Mouse (Mus musculus): ENCODE results near the gene Vezf1. TPM values are rescaled to one million over a fixed set of nuclear protein-coding genes. Genes with fewer than 3 reads are reported as not detected.

The Vezf1 gene
- total and polyA plus RNA-seq, 3 experiments = 7.4 to 11.4 (median 9.8) TPM

DNA sequence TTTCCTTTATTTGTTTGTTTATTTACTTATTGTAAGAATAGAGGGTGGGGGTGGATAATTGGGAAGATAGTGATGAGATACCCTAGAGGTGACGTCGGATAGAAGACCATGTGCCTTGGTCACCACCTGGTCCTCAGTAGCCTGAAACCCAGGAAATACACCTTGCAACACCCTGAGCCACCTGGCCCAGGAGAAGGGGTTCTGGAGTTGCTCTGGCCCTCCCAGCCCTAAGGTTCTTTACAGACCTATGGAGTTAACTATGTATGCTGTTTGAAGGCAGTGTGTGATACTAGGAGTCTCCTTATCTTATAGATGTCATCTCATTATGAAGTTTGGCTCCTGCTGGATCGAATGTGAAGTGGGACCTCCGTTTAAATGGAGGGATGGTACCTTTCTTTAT lies 32.1 kb downstream of the Vezf1 start:
- no peaks in the 10 kb centered on the region for H3K79me2 ChIP-seq (replicated peaks; ENCODE audit: control insufficient read depth, extremely low read depth, insufficient read depth, poor library complexity, severe bottlenecking)
- no peak overlapping the region for H3K9ac ChIP-seq (ENCODE audit: insufficient read depth, low read depth)
- H3K27ac ChIP-seq (ENCODE audit: insufficient read depth, low read depth) = no peak overlapping the region
- no peaks in the 10 kb centered on the region for H3K9me3 ChIP-seq (replicated peaks; ENCODE audit: low read length)
- DNase-seq (ENCODE audit: extremely low read depth) = no peak
- TF ChIP-seq ELF1 (IDR thresholded peaks at IDR 0.05; ENCODE audit: low read depth, low read length) = no peak
- TF ChIP-seq RAD21 (IDR thresholded peaks at IDR 0.05; ENCODE audit: low read depth, low read length) = no peak
- no peak for TF ChIP-seq CHD1 (IDR thresholded peaks at IDR 0.05; ENCODE audit: low read depth, low read length)
- no peak for TF ChIP-seq NRF1 (IDR thresholded peaks at IDR 0.05; ENCODE audit: low read depth, low read length)
- no peak for TF ChIP-seq USF2 (conservative IDR thresholded peaks at IDR 0.05; ENCODE audit: low read depth, low read length)
- TF ChIP-seq SMC3 (IDR thresholded peaks at IDR 0.05; ENCODE audit: low read depth, low read length) = no peak
- TF ChIP-seq POLR2AphosphoS2 (IDR thresholded peaks at IDR 0.05; ENCODE audit: low read depth, low read length) = no peak
- TF ChIP-seq MAX (IDR thresholded peaks at IDR 0.05; ENCODE audit: low read length) = no peak
- no peak for TF ChIP-seq ZMIZ1 (IDR thresholded peaks at IDR 0.05; ENCODE audit: low read depth, low read length)
- no peak for TF ChIP-seq EP300 (IDR thresholded peaks at IDR 0.05; ENCODE audit: low read length)
- no peak for TF ChIP-seq JUN (IDR thresholded peaks at IDR 0.05; ENCODE audit: insufficient read depth, low read depth, low read length)
- no peak for TF ChIP-seq GABPA (IDR thresholded peaks at IDR 0.05; ENCODE audit: insufficient replicate concordance, low read depth, low read length)
- TF ChIP-seq POLR2A (IDR thresholded peaks at IDR 0.05; ENCODE audit: low read depth, low read length) = no peak
- H3K4me1 ChIP-seq (ENCODE audit: control insufficient read depth in 1 of 2, insufficient read depth in 2 of 2) = peaks cover 21 to 39% of the 10 kb centered on the region in 2 experiments
- H3K4me3 ChIP-seq (replicated peaks in 1 of 3; ENCODE audit: low read depth in 2 of 3, low read length in 2 of 3, poor library complexity in 1 of 3) = no peak overlapping the region
- H3K4me2 ChIP-seq (ENCODE audit: insufficient read depth, low read depth, poor library complexity, severe bottlenecking) = no peak overlapping the region
- peaks cover 77% of the 10 kb centered on the region for H3K27me3 ChIP-seq (replicated peaks)
- no peaks in the 10 kb centered on the region for H3K36me3 ChIP-seq (replicated peaks in 1 of 2; ENCODE audit: control insufficient read depth in 1 of 2, insufficient read depth in 1 of 2, low read length in 1 of 2)
- dilution Hi-C loops (cut with MboI; ENCODE audit: extremely low pct_ligation_motif_present, extremely low pct_unique_long_range_greater_than_20kb, low sequenced_read_pairs) = no loop called here
- in situ Hi-C loops (cut with MboI; ENCODE audit: low pct_ligation_motif_present, low pct_unique_long_range_greater_than_20kb, low sequenced_read_pairs) = no loop called here

DNA sequence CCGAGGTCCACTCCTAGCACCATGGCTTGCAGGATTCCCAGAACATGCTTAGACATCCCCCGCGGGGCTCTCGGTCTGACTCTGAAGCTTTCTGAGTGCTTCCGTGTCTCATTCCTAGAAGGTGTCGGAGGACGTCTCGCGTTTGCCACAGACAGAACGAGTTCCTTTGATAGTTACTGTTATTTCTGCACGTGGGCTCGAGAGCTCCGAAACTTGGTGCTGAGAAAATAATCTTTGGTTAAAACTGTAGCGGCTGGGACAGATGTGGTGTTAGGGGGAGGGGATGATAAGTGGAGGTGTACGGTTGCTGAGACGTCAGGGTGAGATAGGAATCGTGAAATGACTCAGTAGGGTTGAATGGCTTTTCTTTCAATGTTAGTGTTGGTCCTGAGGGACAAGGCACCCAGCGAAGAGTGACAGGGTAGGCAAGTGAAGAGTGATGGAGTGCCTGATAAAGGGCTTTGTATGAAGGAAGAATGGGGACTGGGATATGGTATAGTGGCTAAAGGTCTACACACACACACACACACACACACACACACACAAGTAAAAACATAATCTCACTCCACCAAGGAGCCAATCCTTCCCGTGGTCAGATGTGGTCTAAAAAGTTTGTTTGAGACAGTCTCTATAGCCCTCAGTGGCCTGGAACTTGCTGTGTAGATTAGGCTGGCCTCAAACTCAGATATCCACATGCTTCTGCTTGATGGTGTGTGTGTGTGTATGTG lies 35.3 kb downstream of the Vezf1 start:
- no peaks in the 10 kb centered on the region for H3K79me2 ChIP-seq (replicated peaks; ENCODE audit: control insufficient read depth, extremely low read depth, insufficient read depth, poor library complexity, severe bottlenecking)
- in situ Hi-C loops (cut with MboI; ENCODE audit: low pct_ligation_motif_present, low pct_unique_long_range_greater_than_20kb, low sequenced_read_pairs) = no loop called here
- H3K36me3 ChIP-seq (replicated peaks in 1 of 2; ENCODE audit: control insufficient read depth in 1 of 2, insufficient read depth in 1 of 2, low read length in 1 of 2) = no peaks in the 10 kb centered on the region
- H3K4me3 ChIP-seq (replicated peaks in 1 of 3; ENCODE audit: low read depth in 2 of 3, low read length in 2 of 3, poor library complexity in 1 of 3) = no peak overlapping the region
- no peak overlapping the region for H3K27ac ChIP-seq (ENCODE audit: insufficient read depth, low read depth)
- dilution Hi-C loops (cut with MboI; ENCODE audit: extremely low pct_ligation_motif_present, extremely low pct_unique_long_range_greater_than_20kb, low sequenced_read_pairs) = no loop called here
- H3K4me1 ChIP-seq (ENCODE audit: control insufficient read depth in 1 of 2, insufficient read depth in 2 of 2) = peaks cover 41 to 71% of the 10 kb centered on the region in 2 experiments
- no peak overlapping the region for H3K9ac ChIP-seq (ENCODE audit: insufficient read depth, low read depth)
- peak overlapping the region; percentile 67 for H3K4me2 ChIP-seq (ENCODE audit: insufficient read depth, low read depth, poor library complexity, severe bottlenecking)
- no peaks in the 10 kb centered on the region for H3K9me3 ChIP-seq (replicated peaks; ENCODE audit: low read length)
- peak; percentile 95 for DNase-seq (ENCODE audit: extremely low read depth)
- H3K27me3 ChIP-seq (replicated peaks) = peaks cover 58% of the 10 kb centered on the region
- peak; percentile 99 for TF ChIP-seq IRF4 (IDR thresholded peaks at IDR 0.05; ENCODE audit: low read depth, low read length)
- peak; percentile 29; the same call in 1 of the 2 replicates for TF ChIP-seq POLR2A (IDR thresholded peaks at IDR 0.05; ENCODE audit: low read depth, low read length)
- no peak for TF ChIP-seq PAX5 (IDR thresholded peaks at IDR 0.05; ENCODE audit: low read length)
- no peak for TF ChIP-seq GABPA (IDR thresholded peaks at IDR 0.05; ENCODE audit: insufficient replicate concordance, low read depth, low read length)
- TF ChIP-seq USF1 (IDR thresholded peaks at IDR 0.05; ENCODE audit: low read depth, low read length) = no peak
- TF ChIP-seq MAX (IDR thresholded peaks at IDR 0.05; ENCODE audit: low read length) = peak; percentile 94
- TF ChIP-seq E2F4 (IDR thresholded peaks at IDR 0.05; ENCODE audit: insufficient replicate concordance, low read depth, low read length) = 0 out of 2 replicates have a peak, but pooled peaks have one; percentile 14
- no peak for TF ChIP-seq KAT2A (IDR thresholded peaks at IDR 0.05; ENCODE audit: insufficient replicate concordance, low read length)
- TF ChIP-seq SMC3 (IDR thresholded peaks at IDR 0.05; ENCODE audit: low read depth, low read length) = peak; percentile 30
- TF ChIP-seq ZMIZ1 (IDR thresholded peaks at IDR 0.05; ENCODE audit: low read depth, low read length) = no peak
- peak; percentile 28; the same call in 1 of the 2 replicates for TF ChIP-seq NELFE (IDR thresholded peaks at IDR 0.05; ENCODE audit: low read depth, low read length)
- 0 out of 2 replicates have a peak, but pooled peaks have one; percentile 21 for TF ChIP-seq UBTF (IDR thresholded peaks at IDR 0.05; ENCODE audit: low read depth, low read length)
- TF ChIP-seq JUND (conservative IDR thresholded peaks at IDR 0.05; ENCODE audit: low read depth, low read length) = peak; percentile 99
- TF ChIP-seq NRF1 (IDR thresholded peaks at IDR 0.05; ENCODE audit: low read depth, low read length) = no peak
- 0 out of 2 replicates have a peak, but pooled peaks have one; percentile 14 for TF ChIP-seq TBP (conservative IDR thresholded peaks at IDR 0.05; ENCODE audit: low read depth, low read length)
- peak; percentile 98 for TF ChIP-seq EP300 (IDR thresholded peaks at IDR 0.05; ENCODE audit: low read length)
- TF ChIP-seq ZKSCAN1 (IDR thresholded peaks at IDR 0.05; ENCODE audit: borderline replicate concordance, low read depth, low read length) = no peak
- TF ChIP-seq ZC3H11A (IDR thresholded peaks at IDR 0.05; ENCODE audit: low read depth, low read length) = no peak
- TF ChIP-seq USF2 (conservative IDR thresholded peaks at IDR 0.05; ENCODE audit: low read depth, low read length) = no peak
- TF ChIP-seq CTCF (conservative IDR thresholded peaks at IDR 0.05 in 1 of 2, IDR thresholded peaks at IDR 0.05 in 1 of 2; ENCODE audit: low read depth in 2 of 2, low read length in 2 of 2) = no peak
- TF ChIP-seq MEF2A (IDR thresholded peaks at IDR 0.05; ENCODE audit: borderline replicate concordance, low read depth, low read length) = peak; percentile 88
- TF ChIP-seq HCFC1 (IDR thresholded peaks at IDR 0.05; ENCODE audit: low read depth, low read length) = peak; percentile 48
- TF ChIP-seq ELF1 (IDR thresholded peaks at IDR 0.05; ENCODE audit: low read depth, low read length) = peak; percentile 76
- peak; percentile 96 for TF ChIP-seq MXI1 (IDR thresholded peaks at IDR 0.05; ENCODE audit: low read depth, low read length)
- TF ChIP-seq RCOR1 (conservative IDR thresholded peaks at IDR 0.05; ENCODE audit: low read depth, low read length) = peak; percentile 93
- no peak; the same call in 1 of the 2 replicates for TF ChIP-seq CHD1 (IDR thresholded peaks at IDR 0.05; ENCODE audit: low read depth, low read length)
- no peak; the same call in 1 of the 2 replicates for TF ChIP-seq RAD21 (IDR thresholded peaks at IDR 0.05; ENCODE audit: low read depth, low read length)
